Mouse (Mus musculus) heart, postnatal 4 days (tissue): Measurements from ENCODE around the gene Hoxa6. TPM values are rescaled to one million over a fixed set of nuclear protein-coding genes. Genes with fewer than 3 reads are reported as not detected.

Experiments
- DNase-seq: peaks from one replicate; pipeline ENCODE4 v3.0.0; 2021
- total RNA-seq, 2 experiments: library from RNA; stranded (reverse); gene quantifications; 2 replicates each; pipeline ENCODE4 v1.2.3; 2021

Gene Hoxa6
- total RNA-seq, 2 experiments from 2014 or later, result not detected

- no peak for DNase-seq
Observed at GRCm38 (mm10) chr6:52214271-52214670, 5.7 kb upstream of the Hoxa6 start.

GRCm38 (mm10) chr6:52213119-52213986, 4.8 kb upstream of the Hoxa6 start, which contains the start of the genes Hoxa3 and Gm28308:
Hoxa3 (minus strand) TSS chr6:52213336.
Gm28308 (minus strand) TSS chr6:52213339.
- DNase-seq, result no peak

GRCm38 (mm10) chr6:52212556-52213118, 4.1 kb upstream of the Hoxa6 start:
- DNase-seq, result no peak

- no peak for DNase-seq
Observed at GRCm38 (mm10) chr6:52211961-52212360, 3.4 kb upstream of the Hoxa6 start.

- peak; percentile 82 for DNase-seq
Observed at GRCm38 (mm10) chr6:52211170-52211935, 2.8 kb upstream of the Hoxa6 start.

GRCm38 (mm10) chr6:52209685-52210046, 1.1 kb upstream of the Hoxa6 start:
- DNase-seq, result no peak

- peak; percentile 6 for DNase-seq
Observed at GRCm38 (mm10) chr6:52208868-52209684, 554 bp upstream of the Hoxa6 start.

- DNase-seq, result no peak
Observed at GRCm38 (mm10) chr6:52207684-52207976, 892 bp downstream of the Hoxa6 start.

GRCm38 (mm10) chr6:52206882-52207683, 1.4 kb downstream of the Hoxa6 start:
- no peak for DNase-seq

- DNase-seq, result peak; percentile 6
Observed at GRCm38 (mm10) chr6:52205638-52206621, 2.6 kb downstream of the Hoxa6 start.

- DNase-seq, result no peak
Observed at GRCm38 (mm10) chr6:52205221-52205620, 3.3 kb downstream of the Hoxa6 start.

GRCm38 (mm10) chr6:52204050-52204752, 4.3 kb downstream of the Hoxa6 start, which contains the start of gene Hoxa5:
Hoxa5 (minus strand) TSS chr6:52204587.
- DNase-seq, result peak; percentile 75

GRCm38 (mm10) chr6:52203371-52204049, 5.0 kb downstream of the Hoxa6 start:
- DNase-seq, result no peak

- DNase-seq, result no peak
Observed at GRCm38 (mm10) chr6:52203121-52203370, 5.5 kb downstream of the Hoxa6 start.

- DNase-seq, result no peak
Observed at GRCm38 (mm10) chr6:52202362-52203120, 6.0 kb downstream of the Hoxa6 start.

- no peak for DNase-seq
Observed at GRCm38 (mm10) chr6:52201269-52201668, 7.3 kb downstream of the Hoxa6 start.

- DNase-seq, result no peak
Observed at GRCm38 (mm10) chr6:52200751-52201250, 7.7 kb downstream of the Hoxa6 start.

GRCm38 (mm10) chr6:52200073-52200750, 8.3 kb downstream of the Hoxa6 start:
- DNase-seq, result no peak
